Mouse (Mus musculus): Measurements from ENCODE around the gene Srsf10. TPM values are rescaled to one million over a fixed set of nuclear protein-coding genes. Genes with fewer than 3 reads are reported as not detected.

Gene Srsf10
- 146 and 157 TPM in 2 replicates for polyA plus RNA-seq (2015; fragmentation: Nextera tagmentation; extraction: Ambion mirVana)

- H3K27ac ChIP-seq (ENCODE audit: low read length): peak within 1 kb of the TSS; percentile 98
- H3K36me3 ChIP-seq (ENCODE audit: control insufficient read depth, insufficient read depth, low read length): no peaks in the 10 kb centered on the region
- no peaks in the 10 kb centered on the region for H3K9me3 ChIP-seq (ENCODE audit: control insufficient read depth, low read length)
- H3K27me3 ChIP-seq (replicated peaks; ENCODE audit: control insufficient read depth, insufficient read depth, low read length): no peaks in the 10 kb centered on the region
- 1% methylated on average over 65 of the region's 67 CpGs for WGBS
- H3K4me1 ChIP-seq (ENCODE audit: control insufficient read depth, insufficient read depth, low read length): peaks cover 30% of the 10 kb centered on the region
- peak; percentile 97 for ATAC-seq
- peak within 1 kb of the TSS; percentile 94 for H3K9ac ChIP-seq (ENCODE audit: low read depth, low read length)
- H3K4me3 ChIP-seq (ENCODE audit: low read length): peak within 1 kb of the TSS; percentile 88
- H3K4me2 ChIP-seq (ENCODE audit: low read depth, low read length): peak within 1 kb of the TSS; percentile 94
Observed at GRCm38 (mm10) chr4:135855536-135856222, at the start of gene Srsf10. Gene Srsf10, plus strand, starts transcription at chr4:135855747.

GRCm38 (mm10) chr4:135814896-135815295 lies 40.7 kb upstream of the Srsf10 start:
- Histone ChIP-seq H3K4me2 (ENCODE audit: low read depth, low read length) (no peak overlapping the region), H3K27me3 (replicated peaks; ENCODE audit: control insufficient read depth, insufficient read depth, low read length) (no peaks in the 10 kb centered on the region), H3K9ac (ENCODE audit: low read depth, low read length) (no peak overlapping the region), H3K36me3 (ENCODE audit: control insufficient read depth, insufficient read depth, low read length) (no peaks in the 10 kb centered on the region), H3K4me3 (ENCODE audit: low read length) (no peak overlapping the region), H3K9me3 (ENCODE audit: control insufficient read depth, low read length) (peaks cover 5% of the 10 kb centered on the region; the same call in 1 of the 2 replicates), H3K4me1 (ENCODE audit: control insufficient read depth, insufficient read depth, low read length) (no peaks in the 10 kb centered on the region), H3K27ac (ENCODE audit: low read length) (no peak overlapping the region)
- no peak for ATAC-seq
- WGBS: 77% methylated on average over 7 of the region's 7 CpGs

GRCm38 (mm10) chr4:135816905-135817622 lies 38.5 kb upstream of the Srsf10 start:
- no peak for ATAC-seq
- no peaks in the 10 kb centered on the region for H3K27me3 ChIP-seq (replicated peaks; ENCODE audit: control insufficient read depth, insufficient read depth, low read length)
- no peaks in the 10 kb centered on the region for H3K36me3 ChIP-seq (ENCODE audit: control insufficient read depth, insufficient read depth, low read length)
- WGBS: 39% methylated on average over 12 of the region's 12 CpGs
- H3K27ac ChIP-seq (ENCODE audit: low read length): no peak overlapping the region
- H3K9me3 ChIP-seq (ENCODE audit: control insufficient read depth, low read length): peaks cover 5% of the 10 kb centered on the region; the same call in 1 of the 2 replicates
- no peak overlapping the region for H3K4me2 ChIP-seq (ENCODE audit: low read depth, low read length)
- no peak overlapping the region for H3K4me3 ChIP-seq (ENCODE audit: low read length)
- H3K9ac ChIP-seq (ENCODE audit: low read depth, low read length): no peak overlapping the region
- H3K4me1 ChIP-seq (ENCODE audit: control insufficient read depth, insufficient read depth, low read length): 0 out of 2 replicates have a peak, but pooled peaks cover 2% of the 10 kb centered on the region

DNA sequence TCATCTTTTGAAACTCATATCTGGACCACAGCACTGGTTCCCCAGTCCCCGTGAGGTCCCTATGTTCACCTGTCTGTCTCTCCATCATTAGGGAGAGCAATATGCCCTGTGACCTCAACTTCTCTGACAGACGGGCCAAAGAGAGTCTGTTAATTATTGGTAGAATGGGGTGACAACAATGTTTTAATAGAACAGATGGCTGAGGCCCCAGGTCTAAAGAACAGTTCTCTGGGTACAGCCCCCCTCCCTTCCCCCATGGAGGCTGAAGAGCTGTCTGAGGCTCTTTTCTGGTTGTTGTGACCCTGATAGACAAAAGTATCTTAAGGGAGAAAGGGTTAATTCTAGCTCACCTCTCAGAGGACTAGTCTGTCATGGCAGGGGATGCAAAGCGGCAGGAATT lies 37.2 kb upstream of the Srsf10 start:
- Histone ChIP-seq H3K27me3 (replicated peaks; ENCODE audit: control insufficient read depth, insufficient read depth, low read length) (no peaks in the 10 kb centered on the region), H3K4me3 (ENCODE audit: low read length) (no peak overlapping the region), H3K9ac (ENCODE audit: low read depth, low read length) (no peak overlapping the region), H3K4me2 (ENCODE audit: low read depth, low read length) (no peak overlapping the region), H3K36me3 (ENCODE audit: control insufficient read depth, insufficient read depth, low read length) (no peaks in the 10 kb centered on the region), H3K4me1 (ENCODE audit: control insufficient read depth, insufficient read depth, low read length) (0 out of 2 replicates have a peak, but pooled peaks cover 2% of the 10 kb centered on the region), H3K27ac (ENCODE audit: low read length) (no peak overlapping the region), H3K9me3 (ENCODE audit: control insufficient read depth, low read length) (peaks cover 5% of the 10 kb centered on the region; the same call in 1 of the 2 replicates)
- no peak for ATAC-seq
- 69% methylated on average over 3 of the region's 3 CpGs for WGBS

DNA sequence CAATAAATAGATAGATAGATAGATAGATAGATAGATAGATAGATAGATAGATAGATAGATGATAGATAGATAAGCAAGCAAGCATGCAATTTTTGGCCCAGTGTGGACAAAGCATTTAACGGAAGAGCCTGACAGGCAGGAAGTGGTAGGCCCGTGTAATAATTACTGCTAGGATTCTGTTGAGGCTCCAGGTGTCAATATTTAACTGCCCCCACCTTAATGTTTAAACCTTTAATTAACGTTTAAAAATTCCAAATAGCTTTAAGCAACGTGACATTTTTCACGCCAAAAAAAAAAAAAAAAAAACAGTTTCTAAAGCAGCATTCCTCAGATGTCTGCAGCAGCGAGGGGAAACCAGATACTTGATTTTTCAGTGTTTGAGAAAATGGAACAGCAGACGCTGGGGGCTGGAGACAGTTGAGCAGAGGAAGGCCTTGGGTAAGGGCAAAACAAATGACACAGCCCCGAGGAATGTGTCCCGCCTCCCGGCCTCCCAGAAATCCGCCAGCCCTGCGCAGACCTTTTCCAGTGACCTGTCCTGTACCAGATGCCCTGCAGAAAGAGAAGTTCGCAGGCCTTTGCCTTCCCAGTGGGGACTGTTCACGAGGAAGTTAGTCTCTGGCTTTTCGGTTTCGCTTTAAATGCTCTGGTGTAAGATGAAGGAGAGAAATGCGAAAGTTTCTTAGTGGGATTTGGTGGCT lies 35.6 kb upstream of the Srsf10 start:
- Histone ChIP-seq H3K9ac (ENCODE audit: low read depth, low read length) (no peak overlapping the region; the same call in 1 of the 2 replicates), H3K4me2 (ENCODE audit: low read depth, low read length) (no peak overlapping the region), H3K4me1 (ENCODE audit: control insufficient read depth, insufficient read depth, low read length) (0 out of 2 replicates have a peak, but pooled peaks cover 2% of the 10 kb centered on the region), H3K27ac (ENCODE audit: low read length) (peak overlapping the region; percentile 77), H3K4me3 (ENCODE audit: low read length) (no peak overlapping the region), H3K36me3 (ENCODE audit: control insufficient read depth, insufficient read depth, low read length) (no peaks in the 10 kb centered on the region), H3K9me3 (ENCODE audit: control insufficient read depth, low read length) (peaks cover 5% of the 10 kb centered on the region; the same call in 1 of the 2 replicates), H3K27me3 (replicated peaks; ENCODE audit: control insufficient read depth, insufficient read depth, low read length) (no peaks in the 10 kb centered on the region)
- 43% methylated on average over 17 of the region's 17 CpGs for WGBS
- ATAC-seq: peak; percentile 44; the same call in 1 of the 2 replicates

- H3K27ac ChIP-seq (ENCODE audit: low read length): no peak overlapping the region
- no peak overlapping the region for H3K9ac ChIP-seq (ENCODE audit: low read depth, low read length)
- no peaks in the 10 kb centered on the region for H3K27me3 ChIP-seq (replicated peaks; ENCODE audit: control insufficient read depth, insufficient read depth, low read length)
- no peak overlapping the region for H3K4me3 ChIP-seq (ENCODE audit: low read length)
- no peak for ATAC-seq
- no peak overlapping the region for H3K4me2 ChIP-seq (ENCODE audit: low read depth, low read length)
- no peaks in the 10 kb centered on the region for H3K36me3 ChIP-seq (ENCODE audit: control insufficient read depth, insufficient read depth, low read length)
- peaks cover 5% of the 10 kb centered on the region; the same call in 1 of the 2 replicates for H3K9me3 ChIP-seq (ENCODE audit: control insufficient read depth, low read length)
- 89% methylated on average over 4 of the region's 4 CpGs for WGBS
- 0 out of 2 replicates have a peak, but pooled peaks cover 2% of the 10 kb centered on the region for H3K4me1 ChIP-seq (ENCODE audit: control insufficient read depth, insufficient read depth, low read length)
Observed at GRCm38 (mm10) chr4:135821772-135822171, 33.8 kb upstream of the Srsf10 start.

DNA sequence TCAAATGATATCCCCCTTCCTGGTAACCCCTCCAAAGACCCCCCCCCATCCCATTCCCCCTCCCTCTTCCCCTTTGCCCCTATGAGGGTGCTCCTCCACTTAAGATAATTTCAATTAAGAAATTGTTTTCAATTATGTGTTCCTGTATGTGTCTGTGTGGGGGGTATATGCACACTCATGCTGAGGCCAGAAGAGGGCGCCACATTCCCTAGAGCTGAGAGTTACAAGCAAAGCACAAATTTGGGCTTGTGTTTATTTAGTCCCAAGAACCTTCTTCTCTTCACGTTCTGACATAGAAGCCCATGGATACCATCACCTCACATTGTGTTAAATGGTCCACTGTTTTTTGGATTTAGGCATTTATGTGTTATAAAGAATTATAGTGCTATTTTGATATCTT lies 32.2 kb upstream of the Srsf10 start:
- H3K9me3 ChIP-seq (ENCODE audit: control insufficient read depth, low read length): peaks cover 5% of the 10 kb centered on the region; the same call in 1 of the 2 replicates
- ATAC-seq: no peak

DNA sequence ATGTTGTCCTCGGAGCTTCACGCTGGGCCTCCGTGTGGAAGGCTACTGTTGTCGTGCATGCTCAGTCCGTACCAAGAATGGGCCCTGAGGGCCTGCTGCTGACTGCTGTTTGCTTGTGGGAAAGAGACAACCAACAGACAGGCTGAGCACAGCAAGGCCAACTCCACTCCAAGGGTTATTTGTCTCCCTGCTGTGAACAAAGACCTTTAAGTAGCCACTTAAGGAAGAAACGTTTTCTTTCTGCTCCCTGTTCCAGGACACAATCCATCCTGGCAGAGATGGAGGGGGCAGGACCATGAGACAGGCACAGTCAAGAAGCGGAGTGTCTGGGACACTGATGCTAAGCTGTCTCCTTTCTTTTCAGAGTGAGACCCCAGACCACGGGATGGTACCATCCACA lies 31.3 kb upstream of the Srsf10 start:
- Histone ChIP-seq H3K27me3 (replicated peaks; ENCODE audit: control insufficient read depth, insufficient read depth, low read length) (no peaks in the 10 kb centered on the region), H3K4me3 (ENCODE audit: low read length) (no peak overlapping the region), H3K9me3 (ENCODE audit: control insufficient read depth, low read length) (no peaks in the 10 kb centered on the region), H3K27ac (ENCODE audit: low read length) (no peak overlapping the region), H3K9ac (ENCODE audit: low read depth, low read length) (no peak overlapping the region), H3K36me3 (ENCODE audit: control insufficient read depth, insufficient read depth, low read length) (no peaks in the 10 kb centered on the region), H3K4me1 (ENCODE audit: control insufficient read depth, insufficient read depth, low read length) (peaks cover 12% of the 10 kb centered on the region; the same call in 1 of the 2 replicates), H3K4me2 (ENCODE audit: low read depth, low read length) (no peak overlapping the region)
- WGBS: 50% methylated on average over 8 of the region's 8 CpGs
- no peak for ATAC-seq

More for the DNA sequence above, 32.2 kb upstream of the Srsf10 start:
- H3K4me3 ChIP-seq (ENCODE audit: low read length): no peak overlapping the region
- H3K4me1 ChIP-seq (ENCODE audit: control insufficient read depth, insufficient read depth, low read length): 0 out of 2 replicates have a peak, but pooled peaks cover 3% of the 10 kb centered on the region
- no peaks in the 10 kb centered on the region for H3K36me3 ChIP-seq (ENCODE audit: control insufficient read depth, insufficient read depth, low read length)
- WGBS: 58% methylated on average over 2 of the region's 2 CpGs
- no peak overlapping the region for H3K9ac ChIP-seq (ENCODE audit: low read depth, low read length)
- no peak overlapping the region for H3K27ac ChIP-seq (ENCODE audit: low read length)
- H3K27me3 ChIP-seq (replicated peaks; ENCODE audit: control insufficient read depth, insufficient read depth, low read length): no peaks in the 10 kb centered on the region
- H3K4me2 ChIP-seq (ENCODE audit: low read depth, low read length): no peak overlapping the region

DNA sequence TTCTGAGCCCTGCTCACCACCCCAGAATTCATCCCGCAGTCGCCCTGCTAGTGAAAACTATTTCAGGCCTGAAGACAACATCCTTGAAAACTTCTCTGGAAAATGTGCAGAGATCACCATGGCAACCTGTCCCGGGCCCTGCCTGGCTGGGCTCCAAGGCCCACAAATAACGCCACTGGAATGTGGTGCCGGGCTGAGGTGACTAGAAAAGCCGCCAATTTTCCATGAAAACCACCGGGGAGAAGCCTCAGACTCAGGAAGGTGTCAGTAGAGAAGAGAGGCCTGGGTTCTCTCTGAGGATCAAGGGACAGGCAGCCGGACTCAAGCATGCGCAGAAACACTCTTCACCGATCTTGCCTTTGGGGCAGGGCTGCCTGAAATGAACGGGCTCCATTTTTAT lies 27.1 kb upstream of the Srsf10 start:
- ATAC-seq: peak; percentile 65
- Histone ChIP-seq H3K9me3 (ENCODE audit: control insufficient read depth, low read length) (no peaks in the 10 kb centered on the region), H3K27ac (ENCODE audit: low read length) (peak overlapping the region; percentile 83), H3K4me2 (ENCODE audit: low read depth, low read length) (peak overlapping the region; percentile 30; the same call in 1 of the 2 replicates), H3K4me1 (ENCODE audit: control insufficient read depth, insufficient read depth, low read length) (peaks cover 16% of the 10 kb centered on the region; the same call in 1 of the 2 replicates), H3K27me3 (replicated peaks; ENCODE audit: control insufficient read depth, insufficient read depth, low read length) (no peaks in the 10 kb centered on the region), H3K36me3 (ENCODE audit: control insufficient read depth, insufficient read depth, low read length) (no peaks in the 10 kb centered on the region), H3K4me3 (ENCODE audit: low read length) (no peak overlapping the region), H3K9ac (ENCODE audit: low read depth, low read length) (no peak overlapping the region; the same call in 1 of the 2 replicates)
- WGBS: 22% methylated on average over 11 of the region's 11 CpGs
